Mouse (Mus musculus): ENCODE results near the gene Slc39a10.

GRCm38 (mm10) chr1:46854036-46854900 lies 38.4 kb downstream of the Slc39a10 start:
- TF ChIP-seq POLR2A (IDR thresholded peaks at IDR 0.05; ENCODE audit: control insufficient read depth in 1 of 2, insufficient read depth in 1 of 2, low read depth in 1 of 2, low read length in 2 of 2, poor library complexity in 1 of 2): peak in 1 of 2 experiments; percentile 38; a peak in 1 of 4 replicates
- no peak for TF ChIP-seq CHD1 (IDR thresholded peaks at IDR 0.05; ENCODE audit: low read depth, low read length)
- no peak for TF ChIP-seq POLR2AphosphoS2 (IDR thresholded peaks at IDR 0.05; ENCODE audit: low read length)
- TF ChIP-seq CTCF (IDR thresholded peaks at IDR 0.05 in 2 of 3, conservative IDR thresholded peaks at IDR 0.05 in 1 of 3; ENCODE audit: control insufficient read depth in 1 of 3, insufficient read depth in 1 of 3, low read depth in 2 of 3, low read length in 3 of 3, poor library complexity in 1 of 3, severe bottlenecking in 1 of 3): no peak
- no peak for TF ChIP-seq MYC (IDR thresholded peaks at IDR 0.05; ENCODE audit: low read depth, low read length)
- TF ChIP-seq CHD2 (IDR thresholded peaks at IDR 0.05; ENCODE audit: low read length): no peak
- TF ChIP-seq HCFC1 (IDR thresholded peaks at IDR 0.05; ENCODE audit: low read depth, low read length): no peak
- TF ChIP-seq GATA1 (IDR thresholded peaks at IDR 0.05; ENCODE audit: low read depth, low read length): no peak
- TF ChIP-seq MAX (IDR thresholded peaks at IDR 0.05; ENCODE audit: low read length): no peak
- no peak for TF ChIP-seq NELFE (IDR thresholded peaks at IDR 0.05; ENCODE audit: low read depth, low read length)
- no peak for TF ChIP-seq EP300 (IDR thresholded peaks at IDR 0.05; ENCODE audit: low read depth in 1 of 2, low read length in 2 of 2)
